Mouse (Mus musculus): ENCODE results near the gene Stx3.

The Stx3 gene

DNA sequence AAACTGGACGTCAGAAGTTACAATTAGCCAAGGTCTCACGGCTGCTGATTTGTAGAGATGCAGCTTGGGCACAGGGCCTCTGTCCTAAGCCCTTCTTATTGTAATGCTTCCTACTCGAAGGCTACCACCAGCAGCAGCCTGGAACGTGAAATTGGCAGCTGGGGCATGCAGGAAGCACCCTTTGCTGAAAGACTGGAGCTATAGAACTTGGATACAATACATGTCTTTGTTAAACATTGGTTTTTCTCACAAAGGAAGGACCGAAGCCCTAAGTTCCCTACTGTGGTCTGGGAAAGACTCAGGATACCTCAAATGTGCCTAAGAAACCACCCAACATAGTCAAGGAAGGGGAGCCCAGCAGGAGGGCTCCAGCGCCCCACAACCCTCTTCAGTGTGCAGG is 11.4 kb downstream of the Stx3 start:
- no peak for DNase-seq (ENCODE audit: extremely low spot score)

DNA sequence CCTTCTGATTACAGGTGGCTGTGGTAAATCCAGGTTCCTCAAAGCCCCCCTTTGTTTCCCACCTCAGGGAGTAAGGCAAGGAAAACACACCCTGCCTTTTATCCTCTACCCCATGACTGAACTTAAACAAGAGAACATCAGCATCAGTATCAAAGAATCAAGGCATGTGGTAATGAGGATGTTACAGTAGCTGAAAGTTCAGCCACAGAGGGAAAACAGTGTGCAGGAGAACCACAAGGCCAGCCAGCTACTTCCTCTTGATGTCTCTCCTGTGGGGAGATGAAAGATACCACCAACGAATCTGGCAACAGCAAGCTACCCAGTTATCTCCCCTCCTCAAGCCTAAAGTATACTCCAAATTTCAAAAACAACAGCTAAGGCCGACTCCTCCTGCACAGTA is 12.0 kb downstream of the Stx3 start:
- no peak for DNase-seq (ENCODE audit: extremely low spot score)

DNA sequence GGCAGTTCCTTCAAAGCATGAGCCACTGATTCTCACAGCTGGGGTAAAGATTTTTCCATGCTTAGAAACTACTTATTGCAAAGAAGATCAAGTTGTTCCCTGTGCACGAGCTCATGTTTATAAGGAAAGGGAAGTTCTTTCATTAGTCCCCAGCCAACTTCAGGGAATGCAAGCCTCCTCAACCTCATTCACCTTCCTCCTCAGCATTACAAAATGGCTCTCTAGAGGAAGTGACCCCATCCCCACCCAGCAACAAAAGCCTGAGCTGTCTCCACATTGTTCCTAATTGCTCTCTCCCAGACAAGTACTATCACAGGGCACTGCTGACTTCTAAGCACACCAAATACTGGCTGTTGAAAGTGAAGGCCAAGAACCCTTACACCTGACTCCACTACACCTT is 14.8 kb downstream of the Stx3 start:
- no peak for DNase-seq (ENCODE audit: extremely low spot score)

DNA sequence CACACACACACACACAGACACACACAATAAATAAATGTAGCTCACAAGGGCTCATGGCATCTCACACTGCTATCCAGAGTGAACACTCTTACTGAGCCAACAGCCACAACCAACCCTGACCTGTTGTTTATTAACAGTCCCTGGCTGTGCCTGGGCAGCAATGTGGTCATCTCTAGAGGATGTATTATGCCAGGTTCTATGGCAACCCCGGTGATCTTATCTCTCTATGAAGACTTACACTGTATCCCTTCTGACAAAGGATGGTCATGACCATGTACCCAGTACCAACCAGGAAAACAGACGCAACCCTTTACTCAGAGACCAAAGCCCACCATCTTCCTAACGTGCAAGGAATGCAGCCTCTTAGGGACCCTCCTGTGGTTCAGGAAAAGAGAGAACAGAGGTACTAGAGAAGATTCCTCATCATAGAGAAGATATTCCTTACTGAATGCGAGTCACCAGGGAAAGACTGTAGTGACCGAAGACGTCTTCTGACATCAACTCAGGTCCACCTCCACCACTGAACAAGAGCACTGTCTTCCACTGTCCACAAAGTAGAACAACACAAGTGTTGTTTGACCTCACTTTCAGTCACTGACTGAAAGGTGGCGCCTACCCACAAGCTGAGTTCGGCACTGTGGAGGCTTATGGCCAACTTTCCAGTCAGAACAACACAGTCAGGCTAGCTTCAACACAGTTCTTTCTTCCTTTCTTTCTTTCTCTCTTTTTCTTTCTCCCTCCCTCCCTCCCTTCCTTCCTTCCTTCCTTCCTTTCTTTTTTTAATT is 18.5 kb downstream of the Stx3 start:
- no peak for DNase-seq (ENCODE audit: extremely low spot score)

DNA sequence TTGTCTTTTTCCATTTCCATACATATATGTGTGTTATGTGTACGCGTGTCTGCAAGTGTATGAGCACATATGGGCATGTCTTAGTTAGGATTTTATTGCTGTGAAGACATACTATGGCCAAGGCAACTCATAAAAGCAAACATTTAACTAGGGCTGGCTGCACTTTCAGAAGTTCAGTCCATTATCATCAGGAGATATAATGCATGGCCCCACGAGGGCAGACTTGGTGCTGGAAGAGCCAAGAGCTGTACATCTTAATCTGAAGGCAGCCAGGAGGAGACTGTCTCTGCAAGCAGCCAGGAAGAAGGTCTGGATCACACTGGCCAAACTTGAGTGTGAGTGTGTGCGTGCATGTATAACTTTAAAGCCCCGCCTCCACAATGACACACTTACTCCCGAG is 24.8 kb downstream of the Stx3 start:
- DNase-seq (ENCODE audit: extremely low spot score): no peak

DNA sequence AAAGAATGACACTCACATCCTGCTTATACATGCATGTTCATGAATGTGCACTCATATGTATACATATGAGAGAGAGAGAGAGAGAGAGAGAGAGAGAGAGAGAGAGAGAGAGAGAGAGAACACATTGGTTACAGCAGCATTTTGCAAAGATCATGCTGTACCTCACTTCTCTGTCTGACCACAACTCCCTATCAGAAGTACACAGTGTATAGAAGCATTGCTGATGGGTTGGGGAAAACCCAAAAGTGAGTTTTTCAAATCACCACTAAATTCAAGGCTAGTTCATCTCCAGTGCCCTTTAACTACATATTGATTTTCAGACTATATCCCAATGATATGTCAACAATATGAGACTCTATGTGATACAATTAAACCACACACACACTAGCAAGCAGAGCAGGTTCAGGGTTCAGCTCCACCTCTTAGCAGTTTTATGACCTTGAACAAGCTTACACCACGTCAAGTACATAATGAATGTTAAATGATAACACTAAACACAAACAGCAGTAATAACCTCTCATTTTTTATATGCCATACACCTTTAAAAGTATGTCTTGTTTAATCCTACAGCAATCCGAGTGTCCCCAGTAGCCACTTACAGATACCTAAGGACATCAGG is 25.4 kb downstream of the Stx3 start:
- DNase-seq (ENCODE audit: extremely low spot score): no peak

DNA sequence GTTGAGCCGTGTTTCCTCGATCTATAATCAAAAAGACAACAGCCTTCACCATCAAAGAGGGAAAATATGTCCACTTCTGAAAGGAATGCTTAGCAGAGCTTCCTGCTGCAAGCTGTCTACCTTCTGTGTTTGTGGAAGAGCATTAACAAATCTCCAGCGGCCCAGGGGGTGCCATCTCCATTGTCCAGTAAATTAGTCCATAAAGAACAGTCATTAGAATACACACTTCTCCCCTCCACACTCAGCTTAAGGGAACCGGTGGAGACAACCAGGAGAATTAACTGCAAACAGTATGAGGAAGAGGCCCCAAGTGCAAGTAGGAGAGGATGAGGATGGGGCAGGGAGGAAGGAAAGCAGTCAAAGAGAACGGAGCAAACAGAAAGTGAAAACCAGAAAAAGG is 27.4 kb downstream of the Stx3 start:
- DNase-seq (ENCODE audit: extremely low spot score): no peak

DNA sequence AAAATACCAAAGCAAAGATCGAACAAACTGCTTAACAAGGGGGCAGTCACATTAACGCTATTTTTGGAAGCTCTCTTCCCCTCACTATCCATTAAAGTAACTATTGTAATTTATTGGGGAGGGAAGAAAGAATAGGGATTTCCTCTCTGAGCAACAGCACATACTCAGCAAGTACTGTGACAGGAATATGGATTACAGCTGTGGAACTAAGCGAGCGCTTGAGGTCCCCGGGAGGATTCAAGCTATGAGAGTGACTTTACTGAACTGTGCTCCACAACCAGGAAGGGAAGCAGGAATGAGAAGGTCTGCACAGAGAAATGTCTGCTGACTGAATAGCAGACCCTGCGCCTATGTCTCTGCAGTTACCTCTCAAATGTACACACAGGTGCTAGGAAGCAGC is 30.3 kb downstream of the Stx3 start:
- no peak for DNase-seq (ENCODE audit: extremely low spot score)

DNA sequence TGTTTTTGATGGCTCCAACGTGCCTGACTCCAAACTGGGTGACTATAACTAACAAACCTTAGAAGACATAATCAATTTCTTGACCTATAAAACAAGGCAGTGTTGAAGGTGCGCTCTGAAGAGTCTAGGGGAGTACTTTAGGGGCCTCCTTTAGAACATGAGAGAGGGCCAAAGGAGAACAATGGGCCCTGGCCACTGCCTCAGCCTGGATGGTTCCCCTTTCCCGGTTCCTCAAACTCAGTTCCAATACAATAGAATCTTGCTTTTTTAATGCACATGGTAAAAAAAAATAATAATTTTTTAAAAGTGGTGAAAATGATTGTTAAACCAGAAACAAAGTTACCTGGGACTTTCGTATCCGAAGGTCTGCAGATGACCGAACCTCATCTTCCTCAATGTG is 31.4 kb downstream of the Stx3 start:
- DNase-seq (ENCODE audit: extremely low spot score): no peak

DNA sequence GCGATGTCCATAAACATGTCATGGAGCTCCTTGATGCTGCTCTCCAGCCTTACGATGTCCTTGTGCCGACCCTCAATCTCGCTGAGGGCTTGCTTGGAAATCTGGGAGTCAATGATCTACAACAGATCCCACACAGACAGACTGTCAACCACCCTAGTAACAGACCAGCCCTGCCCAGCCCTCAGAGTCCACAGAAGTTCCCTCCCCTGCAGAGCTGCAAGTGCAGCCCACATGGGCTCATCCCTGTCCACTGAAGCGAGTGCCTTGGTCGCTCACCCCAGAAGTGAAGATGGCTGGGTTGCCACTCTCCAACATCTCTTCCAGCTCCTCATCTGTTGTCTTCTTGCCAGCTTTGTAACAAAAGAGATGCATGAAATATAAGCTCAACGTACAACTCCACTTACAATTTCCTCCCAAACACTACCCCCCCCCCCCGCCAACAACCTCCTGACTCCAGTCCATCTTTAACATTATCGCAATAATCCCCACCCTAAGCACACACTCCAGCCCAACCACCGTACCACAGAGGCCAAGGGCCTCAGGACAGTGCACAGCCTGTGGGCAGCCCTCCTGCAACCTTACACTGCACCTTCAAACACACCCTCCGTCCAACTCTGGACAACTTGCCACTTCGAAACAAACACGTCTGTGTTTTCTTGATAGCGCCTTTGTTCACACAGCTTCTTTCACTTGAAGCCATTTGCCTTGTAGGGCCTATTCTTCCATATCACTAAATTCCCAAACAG is 33.6 kb downstream of the Stx3 start:
- DNase-seq (ENCODE audit: extremely low spot score): no peak

DNA sequence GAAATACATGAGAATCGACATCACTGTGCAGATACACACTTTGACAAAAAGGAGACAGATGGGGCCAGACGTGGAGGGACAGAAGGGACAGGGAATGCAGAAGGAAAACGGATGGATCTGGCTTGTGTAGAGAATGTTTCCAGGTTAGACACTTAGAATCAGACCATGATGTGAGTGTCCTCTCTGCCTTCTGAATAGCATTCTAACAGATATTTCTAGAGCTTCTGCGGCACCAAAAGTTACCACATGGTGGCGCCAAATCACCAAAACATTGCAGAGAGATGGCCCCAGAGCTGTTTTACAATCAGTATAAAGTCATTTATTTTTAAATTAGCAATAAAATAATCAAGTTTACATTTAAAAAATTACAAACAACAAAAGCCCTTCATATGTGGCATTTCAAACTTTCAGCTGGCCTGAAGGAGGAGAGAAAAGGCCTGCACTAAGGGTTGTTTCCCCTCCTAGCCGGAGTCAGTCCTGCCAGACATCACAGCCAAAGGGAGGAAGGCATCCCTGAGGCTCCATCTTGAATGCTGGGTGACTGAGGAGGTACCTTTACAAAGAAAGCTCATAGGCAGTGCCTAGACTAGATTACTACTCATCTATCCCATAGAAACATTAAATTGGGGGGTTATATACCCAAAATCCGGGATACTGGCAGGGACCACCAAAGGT is 41.9 kb downstream of the Stx3 start:
- DNase-seq (ENCODE audit: extremely low spot score): peak; percentile 45

DNA sequence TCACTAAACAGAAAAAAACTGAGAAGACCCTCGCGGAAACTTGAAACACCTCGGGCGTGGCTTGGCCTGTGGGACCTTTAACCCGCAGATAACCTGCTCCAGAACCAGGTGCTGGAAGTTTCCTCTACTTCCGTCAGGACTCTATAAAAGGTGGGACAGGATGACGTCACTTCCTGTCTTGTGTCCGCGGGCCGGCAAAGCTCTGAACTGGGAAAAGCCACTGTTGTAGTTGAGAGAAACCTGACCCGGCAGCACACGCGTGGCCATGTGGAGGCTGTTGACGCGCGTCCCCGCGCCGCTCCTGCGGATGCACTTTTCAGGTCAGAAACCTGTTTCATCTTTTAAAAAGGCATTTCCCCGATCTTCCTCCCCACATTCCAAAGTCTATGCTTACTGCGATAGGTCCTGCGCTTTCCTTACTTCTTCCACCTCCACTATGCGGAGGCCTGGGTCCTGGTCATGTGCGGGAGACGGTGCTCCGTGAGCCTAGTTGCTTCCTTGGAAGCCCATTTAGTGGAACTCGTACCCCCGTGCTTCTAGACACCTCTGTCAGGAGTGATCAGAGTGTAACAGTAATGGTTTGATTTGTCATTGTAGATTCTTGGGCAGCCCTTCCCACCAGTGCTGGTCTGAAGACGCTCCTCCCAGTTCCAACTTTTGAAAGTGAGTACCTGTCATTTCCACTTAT is 48.9 kb downstream of the Stx3 start, which contains the start of gene Mrpl16:
Mrpl16 (plus strand) TSS at position 187 of the 688 bp plus-strand sequence.
- peak; percentile 92 for DNase-seq (ENCODE audit: extremely low spot score)

DNA sequence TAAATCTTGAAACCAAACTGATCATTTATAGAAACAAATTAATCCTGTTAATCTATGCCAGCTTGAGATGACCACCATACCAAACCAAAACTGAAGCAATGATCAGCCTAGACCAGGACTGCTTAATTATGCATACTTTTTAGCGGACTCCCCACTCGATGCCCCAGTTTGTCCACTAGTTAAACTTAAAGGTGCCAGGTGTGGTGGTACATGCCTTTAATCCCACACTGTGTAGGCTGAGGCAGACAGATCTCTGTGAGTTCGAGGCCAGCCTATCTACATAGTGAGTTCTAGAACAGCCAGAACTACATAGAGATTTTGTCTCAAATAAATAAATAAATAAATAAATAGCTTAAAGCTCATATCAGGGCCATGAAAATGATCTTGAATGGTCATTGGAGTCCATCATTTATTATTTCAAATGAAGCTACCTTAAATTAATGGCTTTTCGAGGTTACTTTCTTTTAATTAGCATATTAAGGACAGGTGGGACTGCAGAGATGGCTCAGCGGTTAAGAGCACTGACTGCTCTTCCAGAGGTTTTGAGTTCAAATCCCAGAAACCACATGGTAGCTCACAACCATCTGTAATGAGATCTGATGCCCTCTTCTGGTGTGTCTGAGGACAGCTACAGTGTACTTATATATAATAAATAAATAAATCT is 49.8 kb downstream of the Stx3 start:
- no peak for DNase-seq (ENCODE audit: extremely low spot score)

DNA sequence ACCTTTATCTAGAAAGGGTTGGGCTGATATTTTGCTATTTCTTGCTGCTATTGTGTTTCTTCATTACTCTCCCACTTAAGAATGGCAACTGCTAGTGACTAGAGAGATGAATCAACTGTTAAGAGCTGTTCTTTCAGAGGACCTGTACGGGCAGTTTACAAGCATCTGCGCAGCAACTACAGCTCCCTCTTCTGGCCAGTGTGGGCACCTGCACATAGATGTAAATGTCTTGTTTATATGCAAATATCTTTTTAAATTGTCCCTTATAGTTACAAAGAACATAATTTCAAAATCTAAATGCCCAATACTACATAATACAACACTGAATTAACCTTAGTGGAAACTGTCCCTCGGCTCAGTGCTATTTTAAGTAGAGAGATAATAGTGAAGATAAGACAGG is 51.0 kb downstream of the Stx3 start:
- DNase-seq (ENCODE audit: extremely low spot score): peak; percentile 23

DNA sequence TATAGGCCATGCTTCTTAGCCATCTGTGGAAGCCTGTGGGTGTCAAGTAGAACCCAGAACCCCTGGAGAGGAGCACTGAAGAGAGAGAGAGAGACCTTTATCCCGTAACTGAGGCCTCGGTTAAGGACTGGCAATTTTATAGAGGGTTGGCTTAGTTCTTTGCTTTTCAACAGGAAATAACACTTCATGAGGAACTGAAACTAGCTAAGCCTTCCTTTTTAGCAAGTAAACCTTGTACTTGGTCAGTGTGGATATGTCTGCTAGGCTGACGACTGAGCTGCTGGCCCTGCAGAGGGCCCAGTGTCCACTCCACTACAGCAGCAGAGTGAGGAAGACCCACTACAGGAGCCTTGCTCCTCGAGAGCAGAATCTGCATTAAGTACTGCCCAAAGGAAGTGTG is 52.8 kb downstream of the Stx3 start:
- DNase-seq (ENCODE audit: extremely low spot score): no peak

DNA sequence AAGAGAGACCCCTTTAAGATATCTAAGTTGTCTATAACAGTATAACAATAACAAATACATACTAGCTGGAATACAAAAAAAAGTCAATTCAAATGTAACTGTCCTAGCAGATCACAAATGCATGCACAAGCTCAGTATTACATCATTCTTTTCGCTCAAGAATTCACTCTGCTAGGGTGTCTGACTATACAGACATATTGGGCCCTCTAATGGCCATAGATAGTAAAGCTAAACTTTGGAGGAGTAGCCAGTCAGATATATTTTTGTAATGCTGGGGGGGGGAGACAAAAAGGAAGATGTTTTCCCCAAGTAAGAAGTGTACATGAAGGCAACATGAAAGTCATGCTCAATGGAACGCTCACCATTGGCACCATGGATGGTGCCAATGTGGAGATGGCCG is 54.1 kb downstream of the Stx3 start:
- DNase-seq (ENCODE audit: extremely low spot score): no peak

DNA sequence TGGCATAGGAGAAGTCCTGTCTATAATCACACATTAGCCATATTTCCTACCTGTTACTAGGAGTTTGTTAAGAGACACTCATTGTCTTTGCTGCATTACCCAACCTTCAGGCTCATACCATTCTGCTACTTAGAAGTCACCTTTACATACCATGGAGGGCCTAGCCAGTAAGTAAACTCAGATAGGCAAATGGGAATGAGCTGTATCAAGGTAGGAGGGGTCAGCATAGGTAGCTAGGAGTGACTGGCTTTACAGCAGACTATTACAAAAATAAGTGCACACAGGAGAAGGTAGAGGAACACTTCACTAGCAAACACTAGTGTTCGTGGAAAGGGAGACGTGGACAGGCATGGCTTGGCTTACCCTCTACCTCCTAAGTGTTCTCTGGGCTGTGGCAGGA is 71.9 kb downstream of the Stx3 start, which contains the start of gene Gif:
Gif (plus strand) TSS at position 257 of the 400 bp plus-strand sequence.
- DNase-seq (ENCODE audit: extremely low spot score): no peak

DNA sequence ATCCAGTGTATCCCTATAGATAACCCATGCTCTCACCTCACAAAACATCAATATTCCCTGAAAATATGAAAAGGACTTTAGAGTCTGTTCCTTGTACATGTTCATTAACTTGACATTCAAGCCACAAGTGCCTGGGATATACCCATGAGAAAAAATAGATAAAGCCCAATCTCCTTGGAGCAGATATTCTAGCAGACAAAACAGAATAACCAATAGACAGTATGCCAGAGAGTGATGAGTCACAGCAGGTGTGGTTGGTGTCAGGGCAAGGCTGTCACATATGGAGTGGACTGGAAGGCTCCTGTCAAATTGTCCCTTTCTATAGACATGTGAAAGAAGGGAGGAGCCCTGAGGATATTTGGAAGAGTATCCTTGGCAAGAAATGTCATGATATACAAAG is 73.5 kb downstream of the Stx3 start:
- no peak for DNase-seq (ENCODE audit: extremely low spot score)

DNA sequence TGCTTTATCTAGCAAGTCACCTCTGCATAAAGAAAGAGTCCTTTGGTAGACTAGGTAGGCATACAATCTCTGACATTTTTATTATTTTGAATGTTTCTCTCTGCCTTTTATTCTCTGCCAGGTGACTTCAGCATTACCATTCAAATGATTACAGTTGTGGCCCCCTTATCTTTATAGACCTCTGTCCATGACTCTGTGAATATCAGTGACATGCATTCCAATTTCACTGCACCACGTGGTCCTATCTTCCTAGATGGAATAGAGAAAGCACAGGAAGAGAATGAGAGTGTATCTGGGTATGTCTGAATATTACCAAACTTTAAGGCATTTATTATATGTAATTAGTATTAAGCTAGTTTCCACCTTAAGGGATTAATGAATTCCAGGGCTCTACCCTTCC is 82.7 kb downstream of the Stx3 start:
- no peak for DNase-seq (ENCODE audit: extremely low spot score)

DNA sequence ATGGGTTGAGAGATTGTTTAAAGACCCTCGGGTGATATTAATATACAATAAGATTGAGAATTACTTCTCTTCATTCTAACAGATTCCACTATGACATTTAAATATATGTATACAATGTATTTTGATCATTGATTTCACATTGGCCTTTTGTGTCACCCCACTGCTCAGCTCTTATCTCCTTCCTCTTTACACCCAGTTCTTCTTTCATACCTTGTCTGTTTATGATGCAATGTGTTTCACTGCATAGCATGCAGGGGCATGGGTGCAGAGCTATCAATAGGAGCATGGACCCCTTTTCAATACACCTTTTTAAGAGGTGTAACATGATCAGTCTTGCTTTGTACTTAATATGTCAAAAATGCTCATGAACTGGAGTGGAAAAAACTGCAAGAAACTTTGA is 88.9 kb downstream of the Stx3 start:
- DNase-seq (ENCODE audit: extremely low spot score): no peak

DNA sequence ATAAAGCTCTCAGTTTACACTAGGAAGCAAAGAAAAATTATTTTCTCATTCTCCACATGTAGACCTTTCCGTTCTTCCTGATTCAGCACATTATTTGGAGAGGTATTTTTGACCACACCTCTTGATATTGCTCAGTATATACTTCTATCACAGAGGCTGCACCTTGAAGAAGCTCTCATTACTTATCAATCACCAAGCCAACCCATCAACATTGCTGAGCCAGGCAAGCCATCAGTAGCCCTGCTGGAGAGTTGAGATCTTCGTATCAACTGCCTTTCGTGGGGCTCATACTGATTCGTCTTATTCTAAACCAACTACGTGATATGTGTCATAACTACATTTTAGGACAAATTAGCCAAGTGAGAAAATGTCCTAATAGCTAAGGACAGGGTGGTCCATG is 91.9 kb downstream of the Stx3 start:
- no peak for DNase-seq (ENCODE audit: extremely low spot score)
